Mouse (Mus musculus) A20 (cell line): Measurements from ENCODE around the gene Slc17a5.

ENCODE experiments used
- DNase-seq: peaks from one replicate; pipeline ENCODE4 v3.0.0-alpha.2; 2011; ENCODE audit warnings: low read depth, low spot score

Slc17a5 gene

DNA sequence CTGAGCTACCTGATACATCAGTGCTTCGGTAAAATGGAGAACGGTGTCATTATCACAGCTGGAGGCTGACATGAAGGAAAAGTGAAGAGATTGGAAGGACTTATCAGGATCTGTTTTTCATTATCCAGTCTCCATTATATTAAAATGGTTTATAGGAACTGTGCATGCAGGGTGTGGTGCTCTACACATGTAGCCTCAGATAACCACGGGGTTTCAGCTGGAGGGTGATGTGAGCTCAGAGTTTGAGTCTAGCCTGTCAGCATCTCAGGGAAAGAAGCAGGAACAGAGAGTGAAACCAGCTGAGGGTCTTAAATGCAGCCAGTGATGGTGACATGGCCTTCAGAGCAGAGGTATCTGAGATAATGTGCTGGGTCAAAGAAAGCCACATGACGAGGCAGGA, 28.4 kb downstream of the Slc17a5 start:
- no peak for DNase-seq

DNA sequence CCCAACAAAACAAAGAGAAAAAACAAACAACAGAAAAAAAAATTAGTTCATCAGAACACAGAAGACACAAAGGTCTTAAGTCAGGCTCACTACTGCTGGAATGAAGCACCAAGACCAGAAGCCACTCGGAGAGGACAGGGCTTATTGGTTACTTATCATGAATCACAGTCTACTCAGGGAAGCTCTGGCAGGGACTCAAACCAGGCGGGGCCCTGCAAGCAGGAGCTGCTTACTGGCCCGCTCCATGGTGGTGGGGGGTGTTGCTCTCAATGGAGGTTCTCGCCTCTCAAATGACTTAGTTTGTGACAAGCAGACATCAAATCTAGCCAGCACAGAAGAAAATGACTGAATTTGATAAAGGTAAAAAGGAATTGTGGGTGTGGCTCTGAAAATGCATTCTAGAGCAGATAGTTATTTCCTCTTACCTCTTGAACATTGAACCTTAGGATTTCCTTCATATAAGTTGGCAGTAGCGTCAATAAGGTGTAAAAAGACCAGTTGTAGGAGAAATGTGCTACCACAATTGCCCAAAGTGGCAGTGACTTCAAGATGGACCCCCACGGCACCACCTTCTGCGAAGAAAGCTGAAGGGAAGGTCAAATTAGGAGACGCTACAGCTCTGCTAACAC, 29.1 kb downstream of the Slc17a5 start:
- no peak for DNase-seq

DNA sequence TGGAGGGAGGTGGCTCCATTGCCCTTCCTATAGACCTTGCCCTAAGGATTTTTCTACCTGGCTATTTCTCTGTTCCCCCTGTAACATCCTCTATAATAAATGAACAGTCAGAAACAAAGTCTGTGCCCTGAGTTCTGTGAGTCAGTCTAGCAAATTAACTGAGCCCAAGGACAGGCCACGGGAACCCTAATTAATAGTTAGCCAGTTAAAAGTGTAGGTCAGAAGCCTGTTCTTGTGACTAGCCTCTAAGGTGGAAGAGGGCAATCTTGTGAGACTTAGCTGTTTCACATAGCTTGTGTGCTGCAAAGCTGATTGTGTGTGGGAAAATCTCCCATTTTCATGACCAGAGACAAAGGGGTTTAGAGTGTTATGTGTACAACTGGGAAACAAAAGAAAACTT, 30.8 kb downstream of the Slc17a5 start:
- DNase-seq, result no peak

DNA sequence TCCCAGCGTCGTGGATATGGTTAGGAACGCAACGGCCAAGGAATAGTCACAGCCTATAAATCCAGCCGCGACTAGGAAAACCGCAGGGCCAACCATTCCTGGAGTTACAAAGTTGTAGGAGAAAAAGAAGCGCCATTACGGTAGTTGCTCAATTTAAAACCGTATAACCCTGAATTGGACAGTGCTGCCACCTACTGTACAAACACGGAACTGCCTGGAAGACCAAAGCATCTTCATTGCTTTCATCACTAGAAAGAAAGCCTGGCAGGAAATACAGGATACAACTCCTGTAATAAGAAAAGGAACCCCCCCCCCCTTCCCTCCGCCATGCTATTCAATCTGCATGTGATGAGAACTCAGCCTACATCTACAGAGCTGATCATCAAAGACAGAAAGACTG, 34.9 kb downstream of the Slc17a5 start:
- peak; percentile 66 for DNase-seq

DNA sequence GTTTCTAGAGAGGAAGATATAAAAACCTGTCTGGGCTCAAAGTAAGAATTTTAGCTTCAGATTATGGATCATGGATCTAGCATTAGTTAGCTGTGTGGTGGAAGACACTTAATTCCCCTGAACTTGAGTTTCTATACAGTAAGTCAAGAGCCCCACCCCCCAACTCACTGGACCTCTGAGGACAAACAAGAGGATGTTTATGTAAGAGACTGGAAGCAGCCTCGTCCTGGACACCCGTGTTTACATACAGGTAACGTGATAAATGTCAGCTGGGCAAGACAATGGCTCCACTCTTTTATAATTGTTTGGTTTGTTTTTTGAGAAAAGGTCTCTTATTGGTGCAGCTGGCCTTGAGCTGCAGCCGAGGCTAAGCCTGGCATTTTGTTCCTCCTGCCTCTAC, 36.1 kb downstream of the Slc17a5 start:
- no peak for DNase-seq

DNA sequence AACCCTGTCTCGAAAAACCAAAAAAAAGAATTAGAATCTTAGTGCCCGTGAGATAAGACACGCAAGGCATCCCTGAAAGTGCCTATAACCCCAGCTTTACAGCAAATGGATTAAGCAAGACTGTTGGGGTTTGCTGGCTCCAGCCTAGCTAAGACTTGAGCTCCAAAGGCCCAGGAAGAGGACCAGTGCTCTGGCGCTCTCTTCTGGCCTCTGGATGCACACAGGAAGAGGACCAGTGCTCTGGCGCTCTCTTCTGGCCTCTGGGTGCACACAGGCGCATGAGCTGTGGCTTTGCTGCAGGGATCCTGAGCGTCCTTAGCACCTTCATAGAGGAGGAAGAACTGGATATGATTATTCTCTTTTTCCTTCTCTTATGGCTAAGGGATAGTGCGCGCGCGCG, 40.1 kb downstream of the Slc17a5 start:
- DNase-seq, result peak; percentile 44

DNA sequence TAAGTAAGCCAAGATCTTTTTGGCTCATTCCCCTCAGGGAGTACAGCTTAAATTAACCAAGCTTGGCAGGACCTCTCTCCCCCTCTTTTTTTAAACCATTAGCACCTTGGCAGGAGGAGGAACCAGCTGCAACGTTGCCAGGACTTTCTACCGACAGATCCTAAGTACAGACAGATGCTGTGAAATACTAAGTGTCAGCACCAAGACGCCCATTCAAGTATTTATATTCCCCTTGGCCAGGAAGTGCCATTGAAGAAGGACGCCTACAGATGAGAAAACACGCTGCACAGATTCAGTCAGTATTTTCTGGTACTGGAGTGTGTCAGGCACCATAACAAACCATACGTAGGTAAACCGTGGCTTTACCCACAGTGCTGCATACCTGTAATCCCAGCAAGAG, 40.9 kb downstream of the Slc17a5 start:
- no peak for DNase-seq

DNA sequence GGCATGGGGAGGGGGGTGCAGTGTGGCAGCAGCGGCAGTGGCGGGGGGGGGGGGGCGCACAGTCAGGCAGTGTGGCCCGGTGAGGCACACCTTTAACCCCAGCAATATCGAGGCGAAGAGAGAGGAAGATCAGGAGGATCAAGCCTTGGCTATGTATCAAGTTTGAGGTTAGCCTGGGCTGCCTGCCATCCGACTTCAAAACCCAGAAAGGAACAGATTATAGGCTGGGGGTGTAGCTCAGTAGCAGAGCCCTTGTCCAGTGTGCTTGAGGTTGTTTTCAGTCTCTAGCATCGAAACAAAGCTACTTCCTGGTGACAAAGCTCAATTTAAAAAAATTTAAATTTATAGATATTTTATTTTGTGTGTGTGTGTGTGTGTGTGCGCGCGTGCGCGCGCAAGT, 46.1 kb downstream of the Slc17a5 start:
- DNase-seq, result no peak

DNA sequence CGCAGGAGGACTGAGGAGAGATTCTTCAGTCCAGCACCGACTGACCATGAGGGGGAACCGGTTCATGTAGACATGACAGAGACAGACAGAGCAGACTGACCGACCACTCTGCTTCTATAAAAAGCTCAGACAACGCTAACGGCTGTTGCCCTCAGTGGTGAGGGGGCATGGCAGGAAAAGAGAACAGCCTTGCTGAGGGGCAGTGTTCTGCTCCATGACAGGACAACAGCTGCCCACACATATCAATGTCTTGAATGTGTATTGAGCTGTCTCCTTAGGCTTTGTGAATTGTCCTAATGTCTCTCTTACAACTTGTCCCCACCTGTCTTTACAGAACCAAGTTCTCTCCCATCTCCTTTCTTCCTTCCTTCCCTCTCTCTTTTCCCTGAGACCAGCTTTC, 49.4 kb downstream of the Slc17a5 start:
- DNase-seq, result no peak

DNA sequence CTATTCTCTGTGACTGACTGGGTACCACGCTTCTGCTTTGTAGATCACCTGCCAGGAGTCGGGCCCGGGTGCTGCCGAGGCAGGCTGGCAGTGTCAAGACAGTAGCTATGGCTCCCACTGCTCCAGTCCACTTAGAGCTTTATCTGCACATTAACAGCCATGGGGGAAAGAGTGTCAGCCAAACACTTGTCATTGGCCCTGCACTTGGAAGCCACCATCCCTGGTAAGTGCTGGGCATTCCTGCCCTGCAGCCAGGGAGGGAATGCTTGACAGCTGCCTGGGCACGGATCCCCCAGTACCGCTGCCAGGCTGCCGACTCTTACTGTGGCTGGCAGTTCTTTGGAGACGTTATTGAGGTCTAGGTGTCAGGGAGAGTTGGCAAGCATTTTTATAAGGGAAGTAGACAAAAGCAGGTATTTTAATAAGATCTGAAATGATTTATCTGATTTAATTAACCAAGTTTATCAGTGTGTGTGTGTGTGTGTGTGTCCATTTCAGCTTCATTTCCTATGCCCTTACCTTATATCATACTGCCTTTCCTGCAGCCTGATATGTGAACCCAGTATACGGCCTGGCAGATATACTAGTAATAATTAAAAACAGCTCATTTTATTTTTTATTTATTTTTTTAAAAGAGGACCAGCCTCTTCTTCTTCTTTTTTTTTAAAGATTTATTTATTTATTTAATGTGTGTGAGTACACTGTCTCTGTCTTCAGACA, 50.5 kb downstream of the Slc17a5 start:
- DNase-seq, result no peak

DNA sequence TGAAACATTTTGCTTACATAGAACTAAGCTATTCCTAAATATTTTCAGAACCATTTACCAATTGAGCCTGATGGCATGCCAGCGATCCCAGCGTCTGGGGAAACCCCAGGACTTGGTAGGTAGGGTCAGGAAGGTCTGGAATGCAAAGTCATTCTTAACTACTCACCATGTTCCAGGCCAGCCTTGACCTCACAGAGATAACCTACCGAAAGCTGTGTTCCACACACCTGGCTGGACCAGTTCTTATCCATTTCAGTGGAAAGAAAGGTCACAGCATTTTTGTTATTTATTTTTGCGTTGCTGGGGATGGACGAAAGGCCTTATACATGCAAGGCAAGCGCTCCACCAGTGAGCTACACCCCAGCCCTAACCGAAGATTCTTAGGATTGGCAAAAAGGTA, 53.2 kb downstream of the Slc17a5 start:
- DNase-seq, result no peak

DNA sequence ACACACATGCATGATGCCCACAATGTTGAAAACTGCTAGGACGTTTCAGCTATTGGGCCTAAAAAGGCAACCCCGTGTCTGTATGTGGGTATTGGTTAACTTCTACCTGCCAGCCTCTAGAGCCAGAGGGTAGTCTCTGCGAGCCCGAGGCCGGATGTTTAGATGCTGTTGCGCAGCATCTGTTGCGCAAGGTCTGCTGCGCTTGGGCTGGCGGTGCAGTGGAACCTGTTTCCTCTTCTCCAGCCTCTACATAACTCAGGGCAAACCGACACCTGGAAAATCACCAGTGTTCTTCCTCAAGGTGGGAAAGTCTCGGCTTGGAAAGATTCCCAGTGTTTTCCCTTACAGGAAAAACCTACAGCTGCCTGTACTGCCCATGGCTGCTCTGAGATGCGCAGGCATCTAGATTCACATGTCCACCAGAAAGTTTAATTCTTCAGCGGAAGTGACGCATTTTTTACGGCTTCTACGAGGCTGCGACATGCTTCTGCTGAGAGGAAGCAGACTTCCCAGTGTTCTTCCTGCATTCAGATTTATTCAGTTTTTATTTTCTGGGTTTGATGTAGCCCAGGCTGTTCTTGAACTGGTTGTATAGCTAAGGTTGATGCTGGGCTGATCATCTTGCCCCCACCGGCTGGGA, 54.4 kb downstream of the Slc17a5 start:
- DNase-seq, result peak; percentile 85

DNA sequence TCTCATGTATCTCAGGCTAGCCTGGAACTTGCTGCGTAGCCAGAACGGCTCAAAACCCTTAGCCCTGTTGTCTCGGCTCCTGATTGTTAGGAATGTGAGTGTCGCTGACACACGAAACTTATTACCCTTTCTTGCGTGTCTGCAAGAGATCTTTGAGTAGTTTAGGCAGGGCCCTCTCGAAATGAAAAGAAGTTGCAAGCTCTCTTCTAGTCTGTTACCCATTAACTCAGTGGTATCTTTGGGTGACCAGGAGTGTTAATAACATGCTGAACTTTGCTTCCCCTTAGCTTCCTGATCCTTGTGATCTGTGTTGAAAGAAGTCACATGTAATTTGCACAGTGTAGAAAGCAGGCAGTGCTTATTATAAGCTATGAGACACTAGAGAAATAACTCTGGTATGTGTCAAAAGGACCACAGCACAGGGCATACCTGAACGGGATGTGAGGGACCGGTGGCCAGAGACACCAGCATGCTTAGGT, 55.5 kb downstream of the Slc17a5 start:
- DNase-seq, result no peak

DNA sequence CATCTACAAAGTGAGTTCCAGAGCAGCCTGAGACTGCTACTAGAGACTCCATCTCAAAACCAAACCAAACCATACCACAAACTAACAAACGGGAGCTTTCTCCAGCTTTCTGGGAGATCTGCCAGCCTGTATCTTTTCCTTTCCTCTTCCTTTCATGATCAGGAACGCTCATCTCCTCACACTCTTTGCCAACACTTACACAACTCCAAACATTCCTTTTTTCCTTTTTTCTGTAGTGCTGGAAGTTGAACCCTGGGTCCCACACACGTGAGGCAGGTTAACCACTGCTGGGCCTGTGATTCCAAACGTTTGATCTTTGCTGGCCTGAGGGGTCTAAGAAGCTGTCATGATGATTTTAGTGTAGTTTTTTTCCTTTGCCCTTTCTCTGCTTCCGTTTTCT, 56.0 kb downstream of the Slc17a5 start:
- DNase-seq, result no peak

DNA sequence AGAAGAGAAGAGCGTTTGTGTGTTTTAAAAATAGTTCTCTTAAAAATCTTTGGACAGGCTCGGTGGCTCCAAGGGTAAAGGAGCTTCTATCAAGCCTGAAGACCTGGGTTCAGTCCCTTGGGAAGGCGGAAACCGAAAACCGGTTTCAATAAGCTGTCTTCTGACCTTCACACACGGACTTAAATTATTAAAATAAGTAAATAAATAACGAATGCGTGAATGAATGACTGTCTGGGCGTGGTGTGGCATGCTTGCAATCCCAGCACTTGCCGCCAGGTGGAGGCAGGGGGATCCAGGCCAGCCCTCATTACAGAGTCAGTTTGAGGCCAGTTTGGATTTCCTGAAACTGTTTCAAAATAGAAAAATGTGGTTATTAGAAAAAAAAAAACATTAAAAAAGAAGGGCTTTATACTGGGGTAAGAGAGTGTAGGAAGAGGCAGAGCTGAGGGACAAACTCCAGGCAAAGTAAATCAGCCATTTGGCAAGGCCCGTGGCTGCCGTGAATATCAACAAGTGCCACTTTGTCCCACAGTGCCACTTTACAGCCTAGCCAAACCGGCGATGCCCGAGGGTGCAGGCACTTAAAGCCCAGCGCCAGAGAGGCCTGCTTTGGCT, 60.0 kb downstream of the Slc17a5 start:
- peak; percentile 89 for DNase-seq

DNA sequence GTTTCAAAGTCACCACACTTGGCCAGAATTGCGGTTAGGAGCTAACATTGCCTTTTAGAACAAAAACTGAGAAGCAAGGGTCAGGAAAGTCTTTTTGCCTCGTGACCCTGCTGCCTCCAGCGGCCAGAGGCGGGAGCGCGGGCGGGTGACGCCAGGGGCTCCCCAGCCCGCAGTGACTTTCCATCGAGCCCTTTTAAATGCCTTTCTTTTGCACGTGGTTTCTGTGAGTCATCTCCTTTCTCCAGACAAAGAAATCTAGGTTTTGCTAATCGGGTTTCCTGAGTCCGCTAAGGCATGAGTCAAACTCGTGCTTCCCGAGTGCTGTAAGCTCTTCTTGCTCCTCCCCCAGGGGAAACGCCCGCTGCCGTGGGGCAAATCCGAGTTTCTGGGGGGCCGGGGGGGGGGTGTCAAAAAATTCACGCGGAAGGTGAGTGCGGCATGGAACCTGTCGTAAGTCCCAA, 60.5 kb downstream of the Slc17a5 start:
- peak; percentile 88 for DNase-seq

DNA sequence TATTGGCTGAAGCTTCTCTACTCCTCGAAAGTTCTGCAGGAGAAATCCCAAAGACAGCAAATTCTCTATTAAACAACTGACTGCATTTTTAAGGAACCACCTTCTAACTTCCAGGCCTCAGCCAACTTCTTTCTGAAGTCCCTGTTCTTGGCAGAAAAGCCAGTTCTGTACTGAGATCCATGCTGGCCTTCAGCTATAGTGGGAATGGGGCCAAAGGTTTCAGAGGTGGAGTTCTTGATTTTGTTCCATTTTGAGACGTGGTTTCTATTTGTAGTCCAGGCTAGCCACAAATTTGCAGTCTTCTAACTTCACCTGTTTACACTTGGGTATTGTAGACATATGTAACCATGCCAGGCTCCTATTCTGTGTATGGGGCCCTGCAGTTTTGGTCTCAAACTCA, 61.6 kb downstream of the Slc17a5 start:
- no peak for DNase-seq

DNA sequence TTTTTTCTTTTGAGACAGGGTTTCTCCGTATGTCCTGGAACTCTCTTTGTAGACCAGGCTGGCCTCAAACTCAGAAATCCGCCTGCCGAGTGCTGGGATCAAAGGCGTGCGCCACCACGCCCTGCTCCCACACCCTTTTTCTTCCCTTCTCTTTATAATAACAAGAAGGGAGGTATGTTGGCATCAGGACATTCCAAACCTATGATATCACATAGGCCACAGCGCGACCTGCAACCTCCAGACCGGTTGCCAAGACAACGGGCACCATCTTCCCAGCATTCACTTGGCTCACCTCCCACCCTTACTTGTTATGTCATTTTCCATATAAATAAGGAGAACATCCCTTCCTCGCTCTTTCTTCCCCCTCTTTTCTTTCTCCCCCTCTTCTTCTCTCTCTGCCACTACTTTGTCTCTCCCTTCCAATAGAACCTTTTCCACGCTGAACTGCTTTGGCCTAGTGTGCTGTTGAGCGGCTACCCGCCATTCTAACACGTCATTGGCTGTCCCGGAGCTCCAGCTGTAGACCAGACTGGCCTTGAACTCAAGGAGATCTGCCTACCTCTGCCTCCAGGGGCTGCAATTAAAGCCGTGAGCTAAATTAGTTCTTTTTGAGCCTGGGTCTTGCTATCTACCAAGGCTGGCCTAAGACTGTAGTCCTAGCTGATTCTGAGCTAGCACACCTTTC, 62.2 kb downstream of the Slc17a5 start:
- DNase-seq, result no peak

DNA sequence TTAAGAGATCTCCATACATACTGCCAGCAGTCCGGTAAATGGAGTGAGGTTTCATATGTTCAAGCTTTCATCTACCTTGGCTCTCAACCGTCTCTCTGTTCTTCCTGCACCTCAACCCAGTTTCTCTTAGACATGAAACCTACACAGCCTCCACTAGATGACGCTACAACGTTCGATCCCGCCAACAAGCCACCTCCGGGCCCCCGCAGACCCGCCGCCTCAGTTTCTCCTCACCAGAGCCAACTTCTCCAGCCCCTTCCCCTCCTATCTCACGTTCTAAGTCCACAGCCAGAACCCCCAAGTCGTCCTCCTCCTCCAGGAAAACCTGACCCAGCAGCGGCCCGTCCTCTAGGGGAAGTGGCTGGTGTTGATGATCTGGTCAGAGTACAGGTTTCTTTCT, 66.2 kb downstream of the Slc17a5 start:
- DNase-seq, result peak; percentile 79

DNA sequence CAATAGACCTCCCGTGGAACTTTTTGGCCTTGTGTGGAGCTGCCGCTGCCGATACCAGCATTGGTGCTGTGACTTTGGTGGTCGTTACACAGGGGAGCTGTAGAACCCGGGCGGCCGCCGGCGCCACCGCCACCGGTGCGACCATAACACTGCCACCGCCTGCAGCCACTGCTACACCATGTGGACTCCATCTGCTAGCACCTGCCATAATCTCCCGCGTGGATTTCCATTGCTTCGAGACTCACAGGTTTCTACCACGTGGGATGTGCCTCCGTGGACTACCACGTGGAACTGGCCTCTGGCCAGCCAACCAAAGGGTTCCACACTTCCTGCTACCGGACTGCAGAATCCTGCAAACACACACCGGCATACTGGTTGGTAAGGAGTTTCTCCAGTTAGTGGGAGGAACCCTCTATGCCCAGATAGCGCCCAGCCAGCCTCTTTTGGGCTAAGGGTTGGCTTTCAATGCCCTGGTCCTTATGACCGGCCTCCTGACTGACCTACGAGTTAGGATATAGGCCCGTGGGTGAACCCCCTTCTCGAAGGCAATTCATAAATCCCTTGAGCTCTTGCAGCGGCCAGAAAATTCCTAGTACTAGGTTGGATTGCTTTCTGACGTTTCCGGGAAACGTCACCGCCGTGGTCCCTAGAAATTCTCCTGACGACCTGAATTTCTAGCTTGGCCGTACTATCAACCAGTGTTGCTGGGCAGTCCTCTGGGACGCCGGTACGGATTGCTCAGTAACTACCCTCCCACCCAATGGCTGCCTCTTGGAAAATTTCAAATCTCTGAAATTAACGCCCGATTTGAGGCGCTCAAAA, 66.8 kb downstream of the Slc17a5 start:
- DNase-seq, result no peak
